Mouse (Mus musculus) liver, embryonic 14.5 days (tissue): ENCODE measurements around the gene Ppil6.

ENCODE experiments used
- CTCF ChIP-seq: IDR thresholded peaks from 2 replicates; pipeline ENCODE4 v1.5.1; 2016; ENCODE audit warnings: antibody characterized with exemption, low read depth, control low read depth
- EP300 ChIP-seq: IDR thresholded peaks from 2 replicates; pipeline ENCODE4 v1.6.1; 2016; ENCODE audit warnings: antibody characterized with exemption, low read depth

- TF ChIP-seq CTCF (no peak), EP300 (no peak)
These were observed 29.7 kb upstream of the Ppil6 start for GRCm38 (mm10) chr10:41460501-41460900.
